Mouse (Mus musculus) liver, adult 2 months (tissue): ENCODE results near the gene Kras. TPM values are rescaled to one million over a fixed set of nuclear protein-coding genes. Genes with fewer than 3 reads are reported as not detected.
A peak's percentile ranks its signal among the peaks of the same experiment; 100 is the strongest.

ENCODE experiments used
- DNase-seq: peaks from one replicate; pipeline ENCODE4 v3.0.0-alpha.2; 2011; ENCODE audit warnings: low read depth, low spot score; ENCODE audit errors: extremely low read depth
- H3K27ac ChIP-seq: fragments of 200-500 bp; replicated peaks from 2 replicates; pipeline ENCODE4 v1.5.1; 2012; ENCODE audit warnings: low read depth, mild to moderate bottlenecking, control low read depth, inconsistent platforms, low read length; ENCODE audit not compliant: insufficient read depth
- H3K27me3 ChIP-seq: fragments of 200-500 bp; 2 replicates; pipeline ENCODE4 v1.6.1; 2012; ENCODE audit warnings: mild to moderate bottlenecking, moderate library complexity, low read length, inconsistent platforms; ENCODE audit not compliant: control insufficient read depth, insufficient read depth
- H3K36me3 ChIP-seq: fragments of 200-500 bp; 2 replicates; pipeline ENCODE4 v1.6.1; 2012; ENCODE audit warnings: low read length, inconsistent platforms; ENCODE audit not compliant: control insufficient read depth, insufficient read depth
- H3K4me1 ChIP-seq: fragments of 200-500 bp; 2 replicates; pipeline ENCODE4 v1.6.1; 2011; ENCODE audit warnings: low read length; ENCODE audit not compliant: control insufficient read depth, insufficient read depth
- H3K4me3 ChIP-seq: fragments of 200-500 bp; 2 replicates; pipeline ENCODE4 v1.5.1; 2011; ENCODE audit warnings: low read depth, mild to moderate bottlenecking, control low read depth, low read length, moderate library complexity; ENCODE audit not compliant: insufficient read depth
- H3K79me2 ChIP-seq: fragments of 200-500 bp; 2 replicates; pipeline ENCODE4 v1.6.1; 2012; ENCODE audit warnings: inconsistent platforms, mild to moderate bottlenecking, low read length, moderate library complexity; ENCODE audit not compliant: control insufficient read depth, insufficient read depth
- H3K9ac ChIP-seq: fragments of 200-500 bp; 2 replicates; pipeline ENCODE4 v1.6.1; 2012; ENCODE audit warnings: low read depth, mild to moderate bottlenecking, control low read depth, inconsistent platforms, low read length
- CTCF ChIP-seq: fragments of 200-500 bp; IDR thresholded peaks from 2 replicates; pipeline ENCODE4 v1.5.1; 2011; ENCODE audit warnings: low read depth, low read length, control low read depth
- POLR2A ChIP-seq: fragments of 200-500 bp; IDR thresholded peaks from 2 replicates; pipeline ENCODE4 v1.6.1; 2011; ENCODE audit warnings: low read length, control low read depth; ENCODE audit not compliant: insufficient read depth; ENCODE audit errors: extremely low read depth
- WGBS: fragments of 180-500 bp; shearing (Covaris S2); methylation state at CpG from one replicate; pipeline ENCODE4 v1.1.7; 2018; 5-methylcytosine and 5-hydroxymethylcytosine counted together
- polyA plus RNA-seq: library from polyadenylated mRNA; depleted of rRNA; stranded (reverse); fragments of >200 nt; gene quantifications from 2 replicates; pipeline ENCODE4 v1.2.3, GENCODE M21; 2012
- total RNA-seq: library from RNA; depleted of rRNA; stranded (reverse); fragments of >200 nt; gene quantifications from 2 replicates; pipeline ENCODE4 v1.2.3, GENCODE M21; 2014

The Kras gene
- total and polyA plus RNA-seq, 2 experiments, result 8.4 to 9.9 TPM

DNA sequence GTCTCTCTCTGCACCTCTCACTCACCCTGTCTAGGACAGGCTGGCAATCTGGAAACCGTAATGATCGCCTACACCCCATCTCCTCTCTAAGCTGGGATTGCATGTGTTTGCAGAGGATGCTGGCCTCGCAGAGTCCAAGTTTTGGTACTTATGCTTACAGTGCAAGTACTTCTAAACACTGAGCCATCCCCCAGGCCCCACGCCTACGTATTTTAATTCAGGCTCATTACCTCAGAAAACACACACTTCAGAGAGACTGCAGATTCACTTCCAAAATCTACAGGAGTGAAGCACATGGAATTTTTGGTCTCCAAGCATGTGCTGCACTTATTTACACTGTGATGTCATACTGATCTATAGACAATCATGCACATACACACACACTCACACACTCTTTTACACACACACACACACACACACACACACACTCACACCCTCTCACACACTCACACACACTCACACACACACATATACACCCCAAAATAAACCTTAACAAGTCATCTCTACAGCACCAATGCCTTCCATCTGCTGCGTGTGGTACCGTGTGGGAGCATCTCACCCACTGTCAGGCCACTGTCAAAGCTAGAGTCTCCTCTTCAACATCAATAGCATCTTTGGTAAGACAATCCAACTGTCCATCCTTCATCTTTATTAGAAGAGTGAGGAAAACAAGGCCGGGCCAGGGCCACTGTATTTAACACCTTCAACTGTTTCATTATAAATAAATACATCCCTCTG lies 51.9 kb downstream of the Kras start:
- no peak for DNase-seq
- Histone ChIP-seq H3K9ac (no peak overlapping the region), H3K36me3 (no peaks in the 10 kb centered on the region), H3K27me3 (no peaks in the 10 kb centered on the region), H3K27ac (no peak overlapping the region), H3K79me2 (no peaks in the 10 kb centered on the region), H3K4me3 (no peak overlapping the region), H3K4me1 (no peaks in the 10 kb centered on the region)
- TF ChIP-seq POLR2A, result no peak
- TF ChIP-seq CTCF, result no peak
- 96% methylated on average over 8 of the region's 8 CpGs for WGBS

DNA sequence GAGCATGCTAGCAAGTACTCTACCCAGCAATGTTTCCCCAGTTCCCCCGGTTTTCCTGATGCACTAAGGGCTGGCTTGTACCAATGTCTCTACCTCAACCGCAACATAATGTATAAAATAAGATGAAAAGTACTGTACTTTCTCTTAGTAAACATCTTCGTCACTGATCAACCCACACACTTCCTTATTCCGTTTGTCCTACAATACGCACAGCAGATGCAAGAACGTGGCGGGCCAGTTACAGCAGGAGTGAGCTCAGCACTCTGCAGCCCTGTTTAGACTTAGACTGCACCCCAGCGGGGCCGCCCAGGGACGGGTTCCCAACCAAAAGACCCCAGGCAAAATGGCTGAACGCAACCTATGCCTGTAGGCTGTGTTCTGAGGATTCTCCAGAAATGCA lies 56.6 kb downstream of the Kras start:
- no peak overlapping the region for H3K27ac ChIP-seq
- H3K4me1 ChIP-seq, result no peaks in the 10 kb centered on the region
- DNase-seq, result no peak
- H3K79me2 ChIP-seq, result no peaks in the 10 kb centered on the region
- 77% methylated on average over 11 of the region's 11 CpGs for WGBS
- H3K9ac ChIP-seq, result no peak overlapping the region
- no peaks in the 10 kb centered on the region for H3K27me3 ChIP-seq
- TF ChIP-seq CTCF (no peak), POLR2A (no peak)
- no peak overlapping the region for H3K4me3 ChIP-seq
- no peaks in the 10 kb centered on the region for H3K36me3 ChIP-seq

DNA sequence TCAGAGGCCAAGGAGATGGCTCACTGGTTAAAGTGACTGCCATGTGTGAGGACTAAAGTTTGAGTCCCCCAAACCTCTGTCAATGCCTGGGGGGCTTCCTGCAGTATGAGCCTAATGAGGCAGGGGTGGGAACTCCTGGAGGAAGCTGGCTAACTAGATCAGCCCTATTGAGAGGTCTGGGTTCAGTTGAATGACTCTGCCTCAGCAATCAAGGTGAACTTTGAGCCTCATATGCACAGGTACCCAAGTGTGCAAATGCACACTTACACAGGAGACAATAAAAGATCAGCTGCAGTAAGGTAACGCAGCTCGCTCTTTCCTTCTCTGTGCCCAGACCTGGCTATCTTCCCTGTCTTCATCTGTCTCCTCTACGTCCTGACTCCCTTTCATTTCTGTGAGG lies 57.0 kb downstream of the Kras start:
- Histone ChIP-seq H3K36me3 (no peaks in the 10 kb centered on the region), H3K9ac (no peak overlapping the region), H3K79me2 (no peaks in the 10 kb centered on the region), H3K27ac (no peak overlapping the region), H3K4me1 (no peaks in the 10 kb centered on the region), H3K27me3 (no peaks in the 10 kb centered on the region), H3K4me3 (no peak overlapping the region)
- no peak for TF ChIP-seq CTCF
- no peak for TF ChIP-seq POLR2A
- no peak for DNase-seq
- WGBS, result 98% methylated on average over 3 of the region's 3 CpGs

DNA sequence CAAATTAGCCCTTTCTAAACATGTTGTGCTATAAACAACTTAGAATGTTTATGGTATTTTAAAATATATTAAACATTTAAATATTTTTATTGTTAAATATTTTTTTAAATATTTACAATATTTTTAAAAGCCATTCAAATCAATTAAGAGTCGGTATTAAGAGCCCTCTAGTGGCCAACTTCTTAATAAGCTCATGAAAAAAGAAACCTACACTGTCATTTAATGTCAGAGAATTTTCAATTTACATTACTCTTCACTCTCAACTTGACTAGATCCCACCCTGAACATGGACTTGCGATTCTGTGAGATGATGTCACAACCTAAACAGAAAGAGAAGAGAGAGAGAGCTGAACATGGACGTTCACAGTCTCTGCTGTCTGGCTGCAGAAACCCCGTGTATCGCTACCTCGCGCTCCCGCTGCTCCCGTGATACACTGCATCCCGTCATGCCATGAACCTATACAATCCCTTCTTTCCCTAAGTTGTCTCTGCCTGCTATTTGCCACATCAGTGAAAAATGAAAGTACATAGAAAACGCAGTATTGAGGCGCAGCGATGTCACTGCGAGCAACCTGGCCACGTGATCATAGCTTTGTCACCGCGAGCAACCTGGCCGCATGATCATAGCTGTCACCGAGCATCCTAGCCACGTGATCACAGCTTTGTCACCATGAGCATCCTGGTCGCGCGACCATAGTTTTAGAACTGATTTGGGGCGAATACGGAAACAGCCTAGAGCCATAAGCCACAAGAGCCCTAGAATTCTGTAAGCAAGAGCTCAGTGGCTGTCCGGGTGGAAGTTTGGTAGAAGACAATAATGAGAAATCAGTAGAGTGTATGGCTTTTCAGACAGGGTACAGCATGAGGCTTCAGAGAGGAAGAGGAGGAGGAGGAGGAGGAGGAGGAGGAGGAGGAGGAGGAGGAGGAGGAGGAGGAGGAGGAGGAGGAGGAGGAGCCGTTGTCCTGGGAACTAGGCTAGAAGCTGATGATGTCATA lies 62.6 kb downstream of the Kras start:
- no peak for DNase-seq
- peaks cover 3% of the 10 kb centered on the region; the same call in 1 of the 2 replicates for H3K4me1 ChIP-seq
- no peak overlapping the region for H3K27ac ChIP-seq
- TF ChIP-seq POLR2A, result no peak
- 0 out of 2 replicates have a peak, but pooled peaks have one; percentile 0 for TF ChIP-seq CTCF
- H3K4me3 ChIP-seq, result peak overlapping the region; percentile 42
- WGBS, result 46% methylated on average over 27 of the region's 27 CpGs
- no peaks in the 10 kb centered on the region for H3K36me3 ChIP-seq
- no peaks in the 10 kb centered on the region for H3K27me3 ChIP-seq
- H3K79me2 ChIP-seq, result no peaks in the 10 kb centered on the region
- peak overlapping the region; percentile 27; the same call in 1 of the 2 replicates for H3K9ac ChIP-seq

DNA sequence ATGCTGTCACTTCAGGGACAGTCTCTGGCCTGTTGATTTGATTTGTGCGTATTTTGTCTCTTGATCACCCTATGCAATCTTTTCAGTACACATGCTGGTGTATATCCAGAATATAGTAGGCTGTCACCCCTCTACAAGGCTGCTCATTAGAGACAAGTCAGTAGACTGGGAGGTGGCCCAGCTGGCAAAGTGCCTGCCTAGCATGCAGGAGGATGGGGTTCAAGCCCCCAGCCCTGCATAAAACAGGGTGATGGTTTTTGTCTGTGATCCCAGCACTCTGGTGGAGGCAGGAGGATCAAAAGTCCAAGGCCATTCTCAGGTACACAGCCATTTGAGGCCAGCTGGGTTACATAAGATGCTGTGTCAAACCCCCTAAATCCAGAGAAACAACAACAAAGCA lies 63.9 kb downstream of the Kras start:
- 89% methylated on average over 1 of the region's 1 CpGs for WGBS
- H3K4me1 ChIP-seq, result peaks cover 3% of the 10 kb centered on the region; the same call in 1 of the 2 replicates

More for the DNA sequence above, 63.9 kb downstream of the Kras start:
- no peak overlapping the region for H3K27ac ChIP-seq
- H3K4me3 ChIP-seq, result no peak overlapping the region
- DNase-seq, result no peak
- no peak overlapping the region for H3K9ac ChIP-seq
- TF ChIP-seq POLR2A (no peak), CTCF (no peak)
- H3K36me3 ChIP-seq, result no peaks in the 10 kb centered on the region
- no peaks in the 10 kb centered on the region for H3K79me2 ChIP-seq
- no peaks in the 10 kb centered on the region for H3K27me3 ChIP-seq
